Mouse (Mus musculus) testis, adult 2 months (tissue): ENCODE measurements around the gene Cypt1.

Source experiments
- CTCF ChIP-seq: fragments of 200-500 bp; IDR thresholded peaks from 2 replicates; pipeline ENCODE4 v1.5.1; 2012; ENCODE audit warnings: low read depth, mild to moderate bottlenecking, inconsistent platforms, low read length, moderate library complexity; ENCODE audit not compliant: control insufficient read depth, insufficient read depth, insufficient replicate concordance
- POLR2A ChIP-seq: fragments of 200-500 bp; IDR thresholded peaks from 2 replicates; pipeline ENCODE4 v1.6.1; 2012; ENCODE audit warnings: low read depth, mild to moderate bottlenecking, inconsistent platforms, low read length, moderate library complexity; ENCODE audit not compliant: control insufficient read depth

GRCm38 (mm10) chrX:16546806-16547205 is 24.1 kb downstream of the Cypt1 start:
- TF ChIP-seq POLR2A (no peak), CTCF (no peak)
